Mouse (Mus musculus): ENCODE measurements around the gene Gnl1. TPM values are rescaled to one million over a fixed set of nuclear protein-coding genes. Genes with fewer than 3 reads are reported as not detected.
A peak's percentile ranks its signal among the peaks of the same experiment; 100 is the strongest.

Gene Gnl1
- polyA plus RNA-seq, 1 experiment from 2014 or later = 34.5 TPM

GRCm38 (mm10) chr17:35954665-35955064, 25.0 kb upstream of the Gnl1 start:
- Histone ChIP-seq H3K4me3 (ENCODE audit: low read length) (no peak overlapping the region), H3K36me3 (ENCODE audit: control insufficient read depth, insufficient read depth) (peaks cover 40% of the 10 kb centered on the region), H3K4me1 (ENCODE audit: control insufficient read depth, insufficient read depth, low read length) (no peaks in the 10 kb centered on the region), H3K27ac (ENCODE audit: low read length) (no peak overlapping the region), H3K9me3 (replicated peaks; ENCODE audit: control insufficient read depth, low read length) (no peaks in the 10 kb centered on the region), H3K27me3 (ENCODE audit: control insufficient read depth, insufficient read depth, low read length) (no peaks in the 10 kb centered on the region), H3K9ac (ENCODE audit: low read length) (no peak overlapping the region), H3K4me2 (ENCODE audit: low read depth, low read length) (no peak overlapping the region)
- WGBS = 76% methylated on average over 8 of the region's 8 CpGs
- ATAC-seq (replicated peaks; ENCODE audit: extremely low read depth, insufficient read depth, low FRiP score) = no peak

GRCm38 (mm10) chr17:35958533-35959223, 21.0 kb upstream of the Gnl1 start:
- H3K27ac ChIP-seq (ENCODE audit: low read length) = no peak overlapping the region
- H3K36me3 ChIP-seq (ENCODE audit: control insufficient read depth, insufficient read depth) = peaks cover 78% of the 10 kb centered on the region
- H3K9me3 ChIP-seq (replicated peaks; ENCODE audit: control insufficient read depth, low read length) = no peaks in the 10 kb centered on the region
- H3K4me2 ChIP-seq (ENCODE audit: low read depth, low read length) = no peak overlapping the region
- no peaks in the 10 kb centered on the region for H3K27me3 ChIP-seq (ENCODE audit: control insufficient read depth, insufficient read depth, low read length)
- H3K4me1 ChIP-seq (ENCODE audit: control insufficient read depth, insufficient read depth, low read length) = no peaks in the 10 kb centered on the region
- no peak for ATAC-seq (replicated peaks; ENCODE audit: extremely low read depth, insufficient read depth, low FRiP score)
- WGBS = 93% methylated on average over 15 of the region's 15 CpGs
- H3K9ac ChIP-seq (ENCODE audit: low read length) = no peak overlapping the region
- no peak overlapping the region for H3K4me3 ChIP-seq (ENCODE audit: low read length)

GRCm38 (mm10) chr17:35963279-35963678, 16.4 kb upstream of the Gnl1 start:
- peaks cover 56% of the 10 kb centered on the region for H3K36me3 ChIP-seq (ENCODE audit: control insufficient read depth, insufficient read depth)
- no peak overlapping the region for H3K4me3 ChIP-seq (ENCODE audit: low read length)
- no peak overlapping the region for H3K27ac ChIP-seq (ENCODE audit: low read length)
- no peak overlapping the region for H3K9ac ChIP-seq (ENCODE audit: low read length)
- no peaks in the 10 kb centered on the region for H3K27me3 ChIP-seq (ENCODE audit: control insufficient read depth, insufficient read depth, low read length)
- H3K9me3 ChIP-seq (replicated peaks; ENCODE audit: control insufficient read depth, low read length) = no peaks in the 10 kb centered on the region
- no peak for ATAC-seq (replicated peaks; ENCODE audit: extremely low read depth, insufficient read depth, low FRiP score)
- WGBS = 83% methylated on average over 10 of the region's 10 CpGs
- H3K4me2 ChIP-seq (ENCODE audit: low read depth, low read length) = no peak overlapping the region
- peaks cover 3% of the 10 kb centered on the region for H3K4me1 ChIP-seq (ENCODE audit: control insufficient read depth, insufficient read depth, low read length)

DNA sequence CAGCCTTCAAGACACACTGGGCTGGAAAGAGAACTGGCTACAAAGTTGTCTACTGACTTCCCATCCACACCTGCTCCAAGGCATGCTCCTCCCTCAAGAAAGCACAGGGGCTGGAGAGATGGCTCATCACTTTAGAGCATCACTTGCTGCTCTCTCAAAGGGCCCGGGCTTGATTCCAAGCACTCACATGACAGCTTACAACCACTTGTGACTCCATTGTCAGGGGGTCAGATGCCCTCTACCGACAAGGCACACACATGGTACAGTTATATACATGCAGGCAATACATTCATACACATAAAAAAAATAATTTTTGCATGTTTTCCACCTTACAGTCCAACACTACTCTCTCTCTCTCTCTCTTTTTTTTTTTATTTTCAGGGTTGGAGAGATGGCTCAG, 12.0 kb upstream of the Gnl1 start:
- Histone ChIP-seq H3K4me2 (ENCODE audit: low read depth, low read length) (no peak overlapping the region), H3K27me3 (ENCODE audit: control insufficient read depth, insufficient read depth, low read length) (no peaks in the 10 kb centered on the region), H3K4me3 (ENCODE audit: low read length) (no peak overlapping the region), H3K27ac (ENCODE audit: low read length) (no peak overlapping the region), H3K9me3 (replicated peaks; ENCODE audit: control insufficient read depth, low read length) (no peaks in the 10 kb centered on the region), H3K36me3 (ENCODE audit: control insufficient read depth, insufficient read depth) (peaks cover 14% of the 10 kb centered on the region), H3K9ac (ENCODE audit: low read length) (no peak overlapping the region), H3K4me1 (ENCODE audit: control insufficient read depth, insufficient read depth, low read length) (peaks cover 13% of the 10 kb centered on the region)
- ATAC-seq (replicated peaks; ENCODE audit: extremely low read depth, insufficient read depth, low FRiP score) = no peak
- WGBS = 74% methylated on average over 2 of the region's 2 CpGs

GRCm38 (mm10) chr17:35969418-35970389, 9.9 kb upstream of the Gnl1 start, which contains the start of gene Abcf1:
Gene Abcf1, minus strand, starts transcription at chr17:35969761.
- Histone ChIP-seq H3K4me3 (ENCODE audit: low read length) (peak within 1 kb of the TSS; percentile 94), H3K27me3 (ENCODE audit: control insufficient read depth, insufficient read depth, low read length) (no peaks in the 10 kb centered on the region)
- under 1% methylated on average over 67 of the region's 68 CpGs for WGBS

DNA sequence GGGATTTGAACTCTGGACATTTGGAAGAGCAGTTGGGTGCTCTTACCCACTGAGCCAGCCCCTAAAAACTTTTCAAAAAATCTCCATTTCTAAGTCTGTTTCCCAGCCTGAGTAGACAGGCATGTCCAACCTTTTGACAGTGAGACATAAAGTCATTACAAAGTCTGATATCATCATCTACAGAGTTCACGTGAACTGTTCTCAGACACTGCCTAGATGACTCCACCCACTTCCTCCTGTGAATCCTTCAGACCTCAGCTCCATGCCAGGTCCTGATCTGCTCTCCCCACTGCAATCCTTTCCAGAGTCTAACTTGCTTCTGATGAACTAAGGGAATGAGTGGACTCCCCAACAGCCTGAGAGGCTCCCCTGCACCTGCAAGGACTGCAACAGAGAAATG, 7.5 kb upstream of the Gnl1 start:
- Histone ChIP-seq H3K27me3 (ENCODE audit: control insufficient read depth, insufficient read depth, low read length) (no peaks in the 10 kb centered on the region), H3K9ac (ENCODE audit: low read length) (no peak overlapping the region), H3K27ac (ENCODE audit: low read length) (no peak overlapping the region), H3K36me3 (ENCODE audit: control insufficient read depth, insufficient read depth) (peaks cover 14% of the 10 kb centered on the region), H3K4me1 (ENCODE audit: control insufficient read depth, insufficient read depth, low read length) (peaks cover 13% of the 10 kb centered on the region), H3K4me3 (ENCODE audit: low read length) (no peak overlapping the region), H3K4me2 (ENCODE audit: low read depth, low read length) (no peak overlapping the region), H3K9me3 (replicated peaks; ENCODE audit: control insufficient read depth, low read length) (no peaks in the 10 kb centered on the region)
- no peak for ATAC-seq (replicated peaks; ENCODE audit: extremely low read depth, insufficient read depth, low FRiP score)
- 53% methylated on average over 1 of the region's 1 CpGs for WGBS

More at GRCm38 (mm10) chr17:35969418-35970389, 9.9 kb upstream of the Gnl1 start, which contains the start of gene Abcf1:
- peak within 1 kb of the TSS; percentile 80 for H3K27ac ChIP-seq (ENCODE audit: low read length)
- H3K4me2 ChIP-seq (ENCODE audit: low read depth, low read length) = peak within 1 kb of the TSS; percentile 83
- H3K9me3 ChIP-seq (replicated peaks; ENCODE audit: control insufficient read depth, low read length) = no peaks in the 10 kb centered on the region
- H3K4me1 ChIP-seq (ENCODE audit: control insufficient read depth, insufficient read depth, low read length) = peaks cover 13% of the 10 kb centered on the region
- H3K36me3 ChIP-seq (ENCODE audit: control insufficient read depth, insufficient read depth) = peaks cover 12% of the 10 kb centered on the region
- peak within 1 kb of the TSS; percentile 93 for H3K9ac ChIP-seq (ENCODE audit: low read length)
- peak; percentile 99 for ATAC-seq (replicated peaks; ENCODE audit: extremely low read depth, insufficient read depth, low FRiP score)

DNA sequence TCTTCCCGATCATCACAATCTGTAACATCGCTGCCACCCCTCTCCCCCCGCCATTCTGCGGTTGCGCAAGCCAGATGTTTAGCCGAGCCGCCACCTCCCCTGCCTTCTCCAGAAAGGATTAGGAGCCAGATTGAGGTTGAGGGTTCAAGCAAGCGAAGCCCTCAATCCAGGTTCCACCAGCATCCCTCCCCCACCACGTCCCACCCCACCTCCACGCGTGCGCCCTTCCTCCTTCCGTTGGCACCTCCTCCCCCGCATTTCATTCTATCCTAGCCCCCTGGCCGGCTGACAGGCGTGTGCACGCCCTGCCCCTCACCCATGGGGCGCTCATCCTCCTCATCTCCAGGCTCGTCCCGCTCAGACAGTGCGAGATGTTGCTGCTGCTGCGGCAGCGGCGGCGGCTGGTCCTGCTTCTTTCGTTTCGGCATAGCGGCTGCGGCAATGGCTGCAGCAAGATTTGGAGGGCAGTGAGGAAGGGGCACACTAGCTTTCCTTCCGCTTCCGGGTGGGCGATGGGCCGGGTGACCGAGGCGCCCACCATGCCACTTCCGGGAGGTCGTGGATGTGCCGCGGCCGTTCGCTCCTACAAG, 745 bp upstream of the Gnl1 start:
- peaks cover 22% of the 10 kb centered on the region for H3K36me3 ChIP-seq (ENCODE audit: control insufficient read depth, insufficient read depth)
- WGBS = under 1% methylated on average over 41 of the region's 41 CpGs
- H3K27ac ChIP-seq (ENCODE audit: low read length) = peak overlapping the region; percentile 97
- H3K4me1 ChIP-seq (ENCODE audit: control insufficient read depth, insufficient read depth, low read length) = peaks cover 18% of the 10 kb centered on the region
- H3K9ac ChIP-seq (ENCODE audit: low read length) = peak overlapping the region; percentile 82
- peak overlapping the region; percentile 76 for H3K4me3 ChIP-seq (ENCODE audit: low read length)
- no peaks in the 10 kb centered on the region for H3K27me3 ChIP-seq (ENCODE audit: control insufficient read depth, insufficient read depth, low read length)
- ATAC-seq (replicated peaks; ENCODE audit: extremely low read depth, insufficient read depth, low FRiP score) = peak; percentile 69
- peak overlapping the region; percentile 92 for H3K4me2 ChIP-seq (ENCODE audit: low read depth, low read length)
- H3K9me3 ChIP-seq (replicated peaks; ENCODE audit: control insufficient read depth, low read length) = no peaks in the 10 kb centered on the region

- H3K27me3 ChIP-seq (ENCODE audit: control insufficient read depth, insufficient read depth, low read length) = no peaks in the 10 kb centered on the region
- peak overlapping the region; percentile 92 for H3K4me2 ChIP-seq (ENCODE audit: low read depth, low read length)
- peaks cover 18% of the 10 kb centered on the region for H3K4me1 ChIP-seq (ENCODE audit: control insufficient read depth, insufficient read depth, low read length)
- under 1% methylated on average over 28 of the region's 29 CpGs for WGBS
- H3K27ac ChIP-seq (ENCODE audit: low read length) = peak overlapping the region; percentile 97
- H3K4me3 ChIP-seq (ENCODE audit: low read length) = peak overlapping the region; percentile 76
- ATAC-seq (replicated peaks; ENCODE audit: extremely low read depth, insufficient read depth, low FRiP score) = 0 out of 2 replicates have a peak, but pooled peaks have one; percentile 11
- H3K36me3 ChIP-seq (ENCODE audit: control insufficient read depth, insufficient read depth) = peaks cover 15% of the 10 kb centered on the region
- peak overlapping the region; percentile 82 for H3K9ac ChIP-seq (ENCODE audit: low read length)
- H3K9me3 ChIP-seq (replicated peaks; ENCODE audit: control insufficient read depth, low read length) = no peaks in the 10 kb centered on the region
Measured at GRCm38 (mm10) chr17:35980363-35980754, 708 bp downstream of the Gnl1 start.
